Mouse (Mus musculus) ovary, postnatal 10 days (tissue): Measurements from ENCODE around the gene Anxa10.

Experiments used
- DNase-seq: peaks from one replicate; pipeline ENCODE4 v3.0.0; 2022; ENCODE audit warnings: low spot score

The Anxa10 gene

GRCm38 (mm10) chr8:62123098-62123497 lies at the start of gene Anxa10:
Gene Anxa10 (minus strand): TSS chr8:62123150.
- DNase-seq, result no peak

- no peak for DNase-seq
Measured at GRCm38 (mm10) chr8:62132662-62133366, 9.9 kb upstream of the Anxa10 start.

- no peak for DNase-seq
Measured at GRCm38 (mm10) chr8:62097213-62097612, 25.7 kb downstream of the Anxa10 start.

GRCm38 (mm10) chr8:62081804-62082203 lies 41.1 kb downstream of the Anxa10 start:
- DNase-seq, result no peak

GRCm38 (mm10) chr8:62080195-62080802 lies 42.7 kb downstream of the Anxa10 start:
- no peak for DNase-seq

GRCm38 (mm10) chr8:62068305-62068704 lies 54.6 kb downstream of the Anxa10 start:
- no peak for DNase-seq

GRCm38 (mm10) chr8:62060357-62060756 lies 62.6 kb downstream of the Anxa10 start:
- DNase-seq, result no peak

- no peak for DNase-seq
Measured at GRCm38 (mm10) chr8:62046809-62047208, 76.1 kb downstream of the Anxa10 start.

- DNase-seq, result no peak
Measured at GRCm38 (mm10) chr8:62034351-62034750, 88.6 kb downstream of the Anxa10 start.

- no peak for DNase-seq
Measured at GRCm38 (mm10) chr8:62014582-62014981, 108.4 kb downstream of the Anxa10 start.

- DNase-seq, result no peak
Measured at GRCm38 (mm10) chr8:62014166-62014565, 108.8 kb downstream of the Anxa10 start.
